Mouse (Mus musculus) kidney, adult 2 months (tissue): ENCODE measurements around the gene Tfap2a.

Source experiments
- CTCF ChIP-seq: fragments of 200-500 bp; conservative IDR thresholded peaks from 2 replicates; pipeline ENCODE4 v1.5.1; 2011; ENCODE audit warnings: low read depth, mild to moderate bottlenecking, control low read depth, low read length, moderate library complexity, mixed read lengths; ENCODE audit not compliant: insufficient read depth, insufficient read length
- POLR2A ChIP-seq: fragments of 200-500 bp; IDR thresholded peaks from one replicate; pipeline ENCODE4 v1.6.1; 2011; ENCODE audit warnings: low read depth, low read length, control low read depth

DNA sequence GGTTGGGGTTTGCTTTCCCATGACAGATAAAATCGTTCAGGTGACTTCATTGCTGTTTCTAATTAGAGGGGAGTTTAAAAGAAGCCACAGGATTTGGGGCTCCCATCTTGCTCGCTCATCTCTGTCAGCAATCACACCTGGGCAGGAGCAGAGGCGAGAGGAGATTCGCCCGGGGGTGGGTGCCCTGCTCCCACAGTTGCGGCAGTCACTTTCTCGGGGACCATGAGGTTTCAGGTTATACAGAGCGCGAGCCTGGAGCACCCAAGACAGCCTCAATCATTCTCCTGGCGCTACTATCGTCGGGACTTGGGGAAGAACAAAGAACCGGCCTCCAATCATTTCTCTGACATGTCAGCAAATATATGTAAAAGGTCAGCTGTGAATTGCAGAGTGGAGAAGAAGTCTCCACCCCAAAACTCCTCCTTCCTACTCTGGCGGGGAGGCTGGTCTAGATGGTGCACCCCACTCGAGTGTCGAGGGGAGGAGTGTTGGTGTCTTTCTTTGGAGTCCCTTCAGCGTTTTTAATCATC is 1.0 kb upstream of the Tfap2a start:
- TF ChIP-seq POLR2A: no peak
- no peak for TF ChIP-seq CTCF
